Mouse (Mus musculus) testis, adult 2 months (tissue): ENCODE results near the gene Dapp1.

Experiments
- CTCF ChIP-seq: fragments of 200-500 bp; IDR thresholded peaks from 2 replicates; pipeline ENCODE4 v1.5.1; 2012; ENCODE audit warnings: low read depth, mild to moderate bottlenecking, inconsistent platforms, low read length, moderate library complexity; ENCODE audit not compliant: control insufficient read depth, insufficient read depth, insufficient replicate concordance
- POLR2A ChIP-seq: fragments of 200-500 bp; IDR thresholded peaks from 2 replicates; pipeline ENCODE4 v1.6.1; 2012; ENCODE audit warnings: low read depth, mild to moderate bottlenecking, inconsistent platforms, low read length, moderate library complexity; ENCODE audit not compliant: control insufficient read depth

DNA sequence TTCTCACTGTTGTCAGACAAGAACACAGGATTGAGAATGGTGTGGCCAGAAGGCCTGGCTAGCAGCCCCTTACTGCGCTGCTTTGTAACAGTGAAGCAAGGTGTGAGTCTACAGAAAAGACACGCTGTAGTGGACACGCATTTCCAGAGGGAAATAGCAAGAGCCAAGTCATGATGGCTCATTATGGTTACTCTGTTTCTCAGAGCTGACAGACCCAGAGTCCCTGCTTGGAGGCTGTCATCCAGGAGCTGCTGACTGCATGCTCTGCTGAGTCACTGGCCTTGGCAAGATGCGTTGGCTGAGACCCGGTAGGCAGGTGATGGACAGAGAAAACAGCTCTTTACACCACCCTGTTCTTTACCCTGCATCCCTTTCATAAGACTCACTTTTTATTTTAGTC lies 48.0 kb upstream of the Dapp1 start:
- TF ChIP-seq CTCF (no peak), POLR2A (no peak)
